Mouse (Mus musculus) heart, postnatal 0 days (tissue): ENCODE data around the gene Srsf5.

Experiments
- CTCF ChIP-seq: IDR thresholded peaks from 2 replicates; pipeline ENCODE4 v1.5.1; 2016; ENCODE audit warnings: antibody characterized with exemption, control low read depth, low read depth
- EP300 ChIP-seq: IDR thresholded peaks from 2 replicates; pipeline ENCODE4 v1.6.1; 2016; ENCODE audit warnings: antibody characterized with exemption, low read depth

DNA sequence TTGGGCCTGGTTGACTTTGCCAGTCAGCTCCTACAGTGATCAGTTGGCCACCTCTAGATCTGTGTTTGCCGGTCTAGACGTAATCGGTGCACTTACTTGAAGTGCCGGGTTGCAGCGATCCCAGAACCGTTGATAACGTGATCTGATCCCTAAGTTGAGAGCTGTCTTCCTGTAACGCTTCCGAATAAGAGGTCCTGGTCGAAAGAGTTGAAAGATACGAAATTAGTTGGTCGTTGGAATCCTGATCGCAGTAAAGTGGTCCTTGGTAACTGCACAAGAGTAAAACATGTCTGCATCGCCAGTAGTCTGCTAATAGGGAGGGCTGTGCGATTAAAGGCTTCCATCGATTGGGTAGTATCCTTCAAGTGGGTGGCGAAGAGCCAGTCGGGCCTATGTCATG is 2.9 kb downstream of the Srsf5 start:
- no peak for TF ChIP-seq EP300
- TF ChIP-seq CTCF = no peak
